Mouse (Mus musculus): Measurements from ENCODE around the gene Eef1akmt4. TPM values are rescaled to one million over a fixed set of nuclear protein-coding genes. Genes with fewer than 3 reads are reported as not detected.
A peak's percentile ranks its signal among the peaks of the same experiment; 100 is the strongest.

Gene Eef1akmt4
- 27.4 and 28.6 TPM in 2 replicates for polyA plus RNA-seq (2016; fragmentation: Nextera tagmentation; extraction: Ambion mirVana)

DNA sequence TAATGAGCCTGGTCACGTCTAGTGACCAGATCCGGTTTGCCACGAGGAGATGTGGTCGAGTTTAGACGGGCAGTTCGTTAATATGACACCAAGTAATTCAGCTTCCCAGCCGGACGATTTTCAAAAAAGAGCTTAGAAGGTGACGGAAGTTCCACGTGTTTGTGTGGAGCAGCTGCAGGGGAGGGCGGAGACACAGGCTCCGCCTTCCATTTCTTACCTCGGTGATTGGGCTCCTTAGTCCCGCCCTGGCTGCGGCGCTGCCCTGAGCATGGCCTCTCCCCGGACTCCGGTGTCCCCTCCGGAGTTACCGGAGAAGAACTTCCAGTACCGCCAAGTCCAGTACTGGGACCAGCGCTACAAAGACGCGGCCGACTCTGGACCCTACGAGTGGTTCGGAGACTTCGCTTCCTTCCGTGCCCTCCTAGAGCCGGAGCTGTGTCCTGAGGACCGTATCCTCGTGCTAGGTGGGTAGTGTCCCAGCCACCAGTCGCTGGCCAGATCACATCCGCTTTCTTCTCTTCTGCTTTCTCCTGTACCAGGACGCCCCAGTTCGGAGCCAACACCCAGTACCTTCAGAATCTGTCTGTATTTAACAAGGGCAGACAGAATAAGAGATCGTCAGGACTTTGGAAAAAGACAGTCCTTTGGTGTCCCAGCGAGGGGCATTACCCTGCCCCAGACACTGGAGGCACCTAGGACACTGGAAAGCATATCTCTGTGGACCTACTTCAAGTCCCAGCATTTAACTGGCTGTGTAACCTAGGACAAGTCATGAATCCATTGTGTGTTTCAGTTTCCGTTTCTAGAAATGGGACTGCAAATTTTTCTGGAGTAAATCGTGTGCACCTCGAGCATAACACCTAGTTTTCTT, at the start of gene Eef1akmt4, which contains the start of the genes Gm49333 and Alg3:
Gene Eef1akmt4, plus strand, starts transcription at position 237 of the 871 bp plus-strand sequence.
Gene Gm49333, plus strand, starts transcription at position 254 of the 871 bp plus-strand sequence.
Gene Alg3, minus strand, starts transcription at position 379 of the 871 bp plus-strand sequence.
- WGBS (ENCODE audit: insufficient replicate concordance) = 2% methylated on average over 41 of the region's 41 CpGs
- H3K4me2 ChIP-seq = peak within 1 kb of the TSS; percentile 93
- no peaks in the 10 kb centered on the region for H3K9me3 ChIP-seq (replicated peaks)
- H3K9ac ChIP-seq = peak within 1 kb of the TSS; percentile 78
- no peaks in the 10 kb centered on the region for H3K27me3 ChIP-seq (replicated peaks)
- peaks cover 32% of the 10 kb centered on the region for H3K4me1 ChIP-seq
- peaks cover 24% of the 10 kb centered on the region for H3K36me3 ChIP-seq
- H3K4me3 ChIP-seq = peak within 1 kb of the TSS; percentile 83
- peak; percentile 97 for ATAC-seq
- H3K27ac ChIP-seq = peak within 1 kb of the TSS; percentile 79

DNA sequence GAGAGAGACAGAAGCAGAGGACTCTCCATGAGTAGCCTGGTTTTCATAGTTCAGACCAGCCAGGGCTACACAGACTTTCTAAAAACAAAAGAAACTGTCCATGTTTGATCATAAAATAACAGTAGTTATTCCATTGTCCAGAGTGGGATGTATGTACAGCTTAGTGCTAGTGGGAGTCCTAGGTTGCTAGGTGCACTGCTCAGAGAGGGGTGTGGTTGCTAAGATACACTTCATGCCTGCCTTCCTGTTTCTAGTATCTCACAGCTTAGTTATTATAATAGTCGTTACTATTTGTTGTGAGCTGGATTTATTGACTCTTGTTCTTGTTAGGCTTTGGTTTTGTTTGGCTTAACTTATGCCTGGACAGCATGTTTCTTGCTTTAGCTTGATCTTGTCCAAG, 46.3 kb upstream of the Eef1akmt4 start:
- Histone ChIP-seq H3K27me3 (replicated peaks) (no peaks in the 10 kb centered on the region; the same call in 1 of the 2 replicates), H3K4me3 (no peak overlapping the region), H3K27ac (no peak overlapping the region), H3K4me1 (peaks cover 3% of the 10 kb centered on the region; the same call in 1 of the 2 replicates), H3K36me3 (peaks cover 32% of the 10 kb centered on the region), H3K4me2 (no peak overlapping the region), H3K9me3 (replicated peaks) (no peaks in the 10 kb centered on the region), H3K9ac (no peak overlapping the region)
- 36% methylated on average over 1 of the region's 1 CpGs for WGBS (ENCODE audit: insufficient replicate concordance)
- ATAC-seq = no peak

DNA sequence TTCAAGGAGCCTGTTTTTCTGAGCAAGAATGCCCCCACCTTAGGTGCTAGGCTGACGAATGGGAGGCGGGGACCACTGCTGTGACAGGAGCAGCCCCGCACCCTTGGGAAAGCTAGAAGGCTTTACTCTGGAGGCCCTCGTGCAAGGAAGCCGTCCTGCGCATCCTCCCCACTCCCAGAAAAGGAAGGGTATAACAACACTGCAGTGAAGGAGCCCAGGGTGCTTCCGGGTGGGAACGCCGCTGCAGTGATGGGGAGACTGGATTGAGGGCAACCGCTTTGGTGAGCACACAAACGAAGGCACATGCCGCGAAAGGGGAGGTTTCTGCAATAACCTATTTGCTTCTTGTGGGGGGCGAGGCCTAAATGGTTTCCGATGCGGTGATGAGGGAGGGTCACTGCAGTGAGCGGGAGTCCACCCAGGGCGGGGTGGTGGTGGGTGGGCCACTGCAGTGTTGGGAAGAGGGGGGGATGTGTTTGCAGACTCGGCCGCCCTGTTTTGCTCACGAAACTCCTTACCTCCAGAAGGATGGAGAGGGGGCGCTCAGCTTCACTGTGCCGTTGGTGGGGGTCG, 21.9 kb upstream of the Eef1akmt4 start, which contains the start of gene Vwa5b2:
Gene Vwa5b2, plus strand, starts transcription at position 106 of the 573 bp plus-strand sequence.
- Histone ChIP-seq H3K27ac (no peak within 1 kb of the TSS), H3K9me3 (replicated peaks) (no peaks in the 10 kb centered on the region), H3K4me1 (peaks cover 33% of the 10 kb centered on the region), H3K4me3 (peak within 1 kb of the TSS; percentile 50), H3K4me2 (peak within 1 kb of the TSS; percentile 76), H3K9ac (peak within 1 kb of the TSS; percentile 1; the same call in 1 of the 2 replicates), H3K36me3 (no peaks in the 10 kb centered on the region), H3K27me3 (replicated peaks) (peaks cover 87% of the 10 kb centered on the region)
- ATAC-seq = no peak
- WGBS (ENCODE audit: insufficient replicate concordance) = 4% methylated on average over 24 of the region's 24 CpGs

DNA sequence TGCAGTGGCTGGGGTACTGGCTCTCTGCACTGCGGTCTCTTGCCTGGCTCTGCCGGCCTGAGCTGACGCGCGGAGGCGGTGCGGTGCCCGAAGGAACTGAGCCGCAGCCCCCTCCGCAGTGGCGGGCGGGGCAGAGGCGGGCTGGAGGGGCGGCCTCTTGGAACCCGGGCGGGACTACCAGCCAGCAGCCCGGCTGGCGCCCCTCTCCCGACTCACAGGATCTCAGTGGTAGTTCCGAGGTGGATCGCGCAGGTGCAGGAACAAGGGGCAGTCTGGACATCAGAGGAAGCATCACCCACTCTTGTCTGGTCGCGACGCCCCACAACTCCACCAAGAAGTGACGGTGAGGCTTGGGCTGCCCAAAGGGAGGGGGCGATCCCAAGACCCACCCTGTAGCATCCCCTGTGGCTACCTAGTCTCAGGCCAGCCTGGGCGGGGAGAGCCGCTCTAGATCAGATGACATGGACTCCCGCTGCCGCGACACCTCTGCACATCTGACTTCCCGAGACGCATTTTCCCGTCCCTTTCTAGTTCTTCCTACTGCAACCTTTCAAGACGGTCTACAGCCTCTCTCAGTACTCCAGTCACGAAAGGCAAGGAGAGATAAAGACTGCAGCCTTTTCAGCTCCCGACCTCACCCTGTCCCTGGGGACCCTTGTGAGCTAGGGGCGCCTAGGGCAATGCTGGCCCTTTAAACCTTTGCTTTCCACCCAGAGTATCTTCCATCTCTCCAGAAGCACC, 21.3 kb upstream of the Eef1akmt4 start:
- peaks cover 39% of the 10 kb centered on the region for H3K4me1 ChIP-seq
- H3K9ac ChIP-seq = peak overlapping the region; percentile 1; the same call in 1 of the 2 replicates
- H3K4me2 ChIP-seq = peak overlapping the region; percentile 76
- peak overlapping the region; percentile 50 for H3K4me3 ChIP-seq
- no peaks in the 10 kb centered on the region for H3K36me3 ChIP-seq
- ATAC-seq = no peak
- WGBS (ENCODE audit: insufficient replicate concordance) = under 1% methylated on average over 39 of the region's 39 CpGs
- peaks cover 89% of the 10 kb centered on the region for H3K27me3 ChIP-seq (replicated peaks)
- H3K9me3 ChIP-seq (replicated peaks) = no peaks in the 10 kb centered on the region
- H3K27ac ChIP-seq = no peak overlapping the region

DNA sequence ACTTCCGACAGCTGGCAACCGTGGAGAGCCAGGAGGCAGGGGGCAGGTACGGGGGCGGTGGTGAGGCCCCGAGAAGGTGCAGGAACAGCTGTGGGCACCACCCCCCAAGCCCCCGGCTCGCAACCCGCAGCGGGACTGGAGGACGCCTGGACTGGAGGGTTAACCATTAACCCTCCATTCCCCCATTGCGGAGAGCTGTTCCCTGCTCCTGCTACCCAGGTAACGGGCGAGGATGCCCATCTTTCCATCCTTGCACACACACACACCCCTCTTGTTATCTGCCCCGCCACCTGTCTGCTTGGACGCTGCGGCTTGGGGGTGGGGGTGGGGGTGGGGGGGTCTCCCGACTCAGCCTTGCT, 20.7 kb upstream of the Eef1akmt4 start:
- 0 out of 2 replicates have a peak, but pooled peaks have one; percentile 8 for ATAC-seq
- Histone ChIP-seq H3K9me3 (replicated peaks) (no peaks in the 10 kb centered on the region), H3K27ac (no peak overlapping the region), H3K27me3 (replicated peaks) (peaks cover 84% of the 10 kb centered on the region), H3K4me1 (peaks cover 45% of the 10 kb centered on the region), H3K9ac (no peak overlapping the region), H3K4me3 (peak overlapping the region; percentile 50), H3K4me2 (peak overlapping the region; percentile 76), H3K36me3 (no peaks in the 10 kb centered on the region)
- 4% methylated on average over 17 of the region's 17 CpGs for WGBS (ENCODE audit: insufficient replicate concordance)

DNA sequence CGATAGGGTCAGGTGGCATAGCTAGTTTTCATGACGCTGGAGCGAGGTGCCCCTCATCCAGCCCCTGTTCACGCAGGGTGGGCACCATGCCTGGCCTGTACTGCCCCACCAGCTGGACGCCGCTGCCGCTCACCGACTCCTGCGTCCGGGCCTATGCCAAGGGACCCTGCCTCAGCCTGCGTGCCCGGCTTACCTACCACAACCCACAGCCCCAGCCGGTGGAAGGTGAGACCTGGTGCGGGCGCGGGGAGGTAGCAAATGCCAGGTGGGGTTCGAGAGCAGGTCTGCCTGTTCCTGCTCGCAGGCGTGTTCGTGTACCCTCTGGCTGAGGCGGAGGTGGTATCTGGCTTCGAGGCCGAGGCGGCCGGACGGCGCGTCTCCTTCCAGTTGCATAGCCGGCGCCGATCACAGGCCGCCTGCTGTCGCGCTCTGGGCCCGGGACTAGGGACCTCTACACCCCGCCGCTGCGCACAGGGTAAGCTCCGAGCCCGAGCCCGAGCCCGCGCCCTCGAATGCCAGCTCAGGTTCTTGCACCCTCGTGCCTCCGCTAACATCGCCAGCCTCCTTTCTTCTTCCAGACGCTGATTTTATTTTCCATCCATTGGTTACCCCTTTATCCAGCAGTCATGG, 20.2 kb upstream of the Eef1akmt4 start:
- ATAC-seq = no peak

DNA sequence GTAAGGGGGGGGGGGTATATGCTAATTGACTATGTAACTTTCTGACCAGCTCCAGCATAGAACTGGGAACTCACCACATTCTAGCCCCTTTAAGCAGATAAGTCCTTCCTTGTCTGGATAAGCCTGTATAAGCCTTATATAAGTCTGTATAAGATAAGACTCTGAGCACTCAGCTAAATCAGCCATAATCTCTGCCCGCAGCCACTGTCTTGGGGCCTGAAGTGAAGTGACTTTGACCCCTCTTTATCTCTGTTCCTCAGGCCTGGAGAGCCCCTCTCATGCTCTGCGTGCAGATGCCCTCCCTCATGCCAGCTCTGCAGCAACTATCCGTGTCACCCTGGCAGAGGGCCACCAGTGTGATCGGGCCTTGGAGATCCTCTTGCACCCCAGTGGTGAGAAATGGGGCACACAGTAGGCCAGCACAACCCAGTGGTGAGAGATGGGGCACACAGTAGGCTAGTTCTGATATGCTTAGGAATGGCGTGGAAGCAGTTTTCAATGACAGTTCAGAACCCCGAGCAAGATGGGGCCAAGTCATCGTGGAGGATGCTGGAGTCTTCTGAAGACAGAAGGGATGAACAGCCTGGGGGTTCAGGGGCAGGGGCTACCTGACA, 16.2 kb upstream of the Eef1akmt4 start:
- peaks cover 60% of the 10 kb centered on the region for H3K27me3 ChIP-seq (replicated peaks)
- H3K4me1 ChIP-seq = peaks cover 52% of the 10 kb centered on the region
- no peaks in the 10 kb centered on the region for H3K36me3 ChIP-seq
- peak overlapping the region; percentile 59; the same call in 1 of the 2 replicates for H3K27ac ChIP-seq
- 0 out of 2 replicates have a peak overlapping the region, but pooled peaks have one; percentile 24 for H3K9ac ChIP-seq
- 28% methylated on average over 7 of the region's 7 CpGs for WGBS (ENCODE audit: insufficient replicate concordance)
- no peaks in the 10 kb centered on the region for H3K9me3 ChIP-seq (replicated peaks)
- ATAC-seq = peak; percentile 88
- H3K4me3 ChIP-seq = peak overlapping the region; percentile 4; the same call in 1 of the 2 replicates
- H3K4me2 ChIP-seq = peak overlapping the region; percentile 50

More for the DNA sequence above, 20.2 kb upstream of the Eef1akmt4 start:
- Histone ChIP-seq H3K4me3 (peak overlapping the region; percentile 50), H3K4me1 (peaks cover 50% of the 10 kb centered on the region), H3K9ac (no peak overlapping the region), H3K9me3 (replicated peaks) (no peaks in the 10 kb centered on the region), H3K36me3 (no peaks in the 10 kb centered on the region), H3K27me3 (replicated peaks) (peaks cover 82% of the 10 kb centered on the region), H3K4me2 (peak overlapping the region; percentile 76), H3K27ac (no peak overlapping the region)
- 5% methylated on average over 48 of the region's 48 CpGs for WGBS (ENCODE audit: insufficient replicate concordance)

DNA sequence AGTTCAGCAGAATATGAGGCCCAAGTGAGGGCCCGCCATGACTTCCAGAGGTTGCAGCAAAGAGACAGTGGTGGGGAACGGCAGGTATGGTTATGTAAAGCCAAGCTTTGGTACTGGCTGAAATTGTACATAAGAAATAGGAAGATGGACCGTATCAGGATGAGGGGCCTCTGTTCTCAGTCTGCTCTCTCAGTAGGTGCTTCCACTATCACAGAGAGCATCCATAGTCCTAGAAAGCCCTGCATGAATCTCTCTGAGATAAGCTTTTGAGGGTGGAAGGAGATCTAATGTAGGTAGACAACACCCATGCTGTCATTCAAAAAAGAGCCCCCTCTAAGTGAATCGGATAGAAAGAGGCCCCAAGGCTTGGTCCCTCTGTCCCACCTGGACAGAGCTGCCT, 15.7 kb upstream of the Eef1akmt4 start:
- Histone ChIP-seq H3K4me1 (peaks cover 47% of the 10 kb centered on the region), H3K9me3 (replicated peaks) (no peaks in the 10 kb centered on the region), H3K27ac (peak overlapping the region; percentile 59; the same call in 1 of the 2 replicates), H3K27me3 (replicated peaks) (peaks cover 57% of the 10 kb centered on the region), H3K9ac (no peak overlapping the region), H3K4me2 (peak overlapping the region; percentile 50), H3K36me3 (no peaks in the 10 kb centered on the region), H3K4me3 (no peak overlapping the region)
- peak; percentile 45 for ATAC-seq
- 48% methylated on average over 4 of the region's 4 CpGs for WGBS (ENCODE audit: insufficient replicate concordance)

DNA sequence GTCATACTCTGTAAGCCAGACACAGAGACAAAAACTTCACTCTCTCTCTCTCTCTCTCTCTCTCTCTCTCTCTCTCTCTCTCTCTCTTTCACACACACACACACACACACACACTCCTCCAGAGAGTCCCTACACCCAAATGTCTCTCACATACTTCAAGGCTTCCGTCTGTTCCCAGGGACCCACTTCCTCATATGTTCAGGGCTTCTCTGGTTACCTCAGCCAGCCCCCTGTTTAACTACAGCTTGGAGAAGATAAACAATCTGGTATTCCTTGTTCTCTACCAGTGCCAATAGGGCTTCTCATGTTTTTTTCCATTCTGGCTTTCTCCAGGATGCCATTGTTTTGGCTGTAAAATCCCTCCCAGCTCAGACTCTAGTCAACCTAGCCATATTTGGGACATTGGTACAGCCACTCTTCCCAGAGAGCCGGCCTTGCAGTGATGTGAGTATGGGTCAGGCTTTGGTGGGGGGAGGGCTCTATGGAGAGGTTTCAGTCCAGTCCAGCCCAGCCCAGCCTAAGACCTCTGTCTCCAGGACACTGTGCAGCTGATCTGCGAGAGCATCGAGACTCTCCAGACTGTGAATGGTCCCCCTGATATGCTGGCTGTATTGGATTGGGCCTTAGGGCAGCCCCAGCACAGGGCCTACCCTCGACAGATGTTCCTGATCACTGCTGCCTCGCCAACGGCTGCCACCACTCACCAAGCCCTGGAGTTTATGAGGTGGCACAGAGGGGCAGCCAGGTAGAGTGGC, 14.5 kb upstream of the Eef1akmt4 start:
- no peak overlapping the region for H3K4me3 ChIP-seq
- H3K27me3 ChIP-seq (replicated peaks) = peaks cover 53% of the 10 kb centered on the region
- H3K4me2 ChIP-seq = no peak overlapping the region
- no peak overlapping the region for H3K27ac ChIP-seq
- ATAC-seq = no peak
- WGBS (ENCODE audit: insufficient replicate concordance) = 51% methylated on average over 7 of the region's 7 CpGs
- no peaks in the 10 kb centered on the region for H3K9me3 ChIP-seq (replicated peaks)
- no peak overlapping the region for H3K9ac ChIP-seq
- H3K36me3 ChIP-seq = no peaks in the 10 kb centered on the region
- H3K4me1 ChIP-seq = peaks cover 39% of the 10 kb centered on the region

DNA sequence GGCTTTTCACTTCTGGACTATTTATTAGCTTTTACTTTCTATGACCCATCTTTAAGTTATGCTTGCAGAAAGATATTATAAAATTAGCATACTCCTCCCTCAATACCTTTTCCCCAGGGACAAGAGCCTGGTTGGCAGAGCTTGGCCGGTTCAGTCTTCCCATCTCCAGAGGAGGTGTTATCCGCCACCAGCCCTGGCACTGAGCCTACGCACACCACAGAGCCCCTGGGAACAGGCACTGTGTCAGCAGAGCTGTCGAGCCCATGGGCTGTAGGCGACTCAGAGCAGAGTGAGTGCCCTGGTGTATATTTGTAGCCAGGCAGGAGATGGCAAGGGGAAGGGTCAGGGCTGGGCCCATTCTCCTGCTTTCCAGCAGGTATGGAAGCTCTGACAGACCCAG, 10.9 kb upstream of the Eef1akmt4 start:
- Histone ChIP-seq H3K4me3 (no peak overlapping the region), H3K36me3 (peaks cover 18% of the 10 kb centered on the region), H3K9me3 (replicated peaks) (no peaks in the 10 kb centered on the region), H3K4me2 (no peak overlapping the region), H3K27me3 (replicated peaks) (peaks cover 25% of the 10 kb centered on the region; the same call in 1 of the 2 replicates), H3K4me1 (peaks cover 20% of the 10 kb centered on the region), H3K9ac (no peak overlapping the region), H3K27ac (no peak overlapping the region)
- 68% methylated on average over 5 of the region's 5 CpGs for WGBS (ENCODE audit: insufficient replicate concordance)
- no peak for ATAC-seq
